Mouse (Mus musculus) midbrain, embryonic 11.5 days (tissue): ENCODE measurements around the gene Chadl. TPM values are rescaled to one million over a fixed set of nuclear protein-coding genes. Genes with fewer than 3 reads are reported as not detected.

ENCODE experiments used
- ATAC-seq: fragments of 200-750 bp; cut with Nextera tagmentation; 2 replicates; pipeline ENCODE4 v1.8.0; 2017; ENCODE audit warnings: moderate TSS enrichment, moderate library complexity; ENCODE audit not compliant: low FRiP score
- DNase-seq: peaks from one replicate; pipeline ENCODE4 v3.0.0; 2015; ENCODE audit warnings: low spot score; ENCODE audit errors: missing footprints
- H3K27ac ChIP-seq: fragments of 300-500 bp; sonication (generic); 2 replicates; pipeline ENCODE4 v1.5.1; 2014; ENCODE audit warnings: low read depth, low read length
- H3K27me3 ChIP-seq: fragments of 300-500 bp; sonication (generic); 2 replicates; pipeline ENCODE4 v1.6.1; 2014; ENCODE audit warnings: mild to moderate bottlenecking, low read length, moderate library complexity, mixed read lengths; ENCODE audit not compliant: control insufficient read depth, insufficient read depth
- H3K36me3 ChIP-seq: fragments of 300-500 bp; sonication (generic); 2 replicates; pipeline ENCODE4 v1.6.1; 2014; ENCODE audit warnings: mild to moderate bottlenecking, low read length, moderate library complexity, mixed read lengths; ENCODE audit not compliant: control insufficient read depth, insufficient read depth
- H3K4me1 ChIP-seq: fragments of 300-500 bp; sonication (generic); 2 replicates; pipeline ENCODE4 v1.6.1; 2014; ENCODE audit warnings: low read length; ENCODE audit not compliant: control insufficient read depth, insufficient read depth
- H3K4me2 ChIP-seq: fragments of 300-500 bp; sonication (generic); 2 replicates; pipeline ENCODE4 v1.6.1; 2014; ENCODE audit warnings: mild to moderate bottlenecking, moderate library complexity
- H3K4me3 ChIP-seq: fragments of 300-500 bp; sonication (generic); 2 replicates; pipeline ENCODE4 v1.5.1; 2014; ENCODE audit warnings: low read depth, low read length
- H3K9ac ChIP-seq: fragments of 300-500 bp; sonication (generic); 2 replicates; pipeline ENCODE4 v1.6.1; 2014; ENCODE audit warnings: low read length
- H3K9me3 ChIP-seq: fragments of 300-500 bp; sonication (generic); 2 replicates; pipeline ENCODE4 v1.6.1; 2016; ENCODE audit warnings: low read length; ENCODE audit not compliant: control insufficient read depth
- WGBS: fragments of 180-500 bp; shearing (Covaris S2); extraction: QIAGEN DNeasy Blood & Tissue Kit; methylation state at CpG from one replicate; pipeline ENCODE4 v1.1.7; 2014; 5-methylcytosine and 5-hydroxymethylcytosine counted together
- polyA plus RNA-seq: library from polyadenylated mRNA; unstranded; fragments of >200 nt; fragmentation: Nextera tagmentation; extraction: Ambion mirVana; gene quantifications from 2 replicates; pipeline ENCODE4 v1.2.1, GENCODE M21; 2014

The Chadl gene
- polyA plus RNA-seq, 1 experiment from 2014 or later = 2.8 TPM

DNA sequence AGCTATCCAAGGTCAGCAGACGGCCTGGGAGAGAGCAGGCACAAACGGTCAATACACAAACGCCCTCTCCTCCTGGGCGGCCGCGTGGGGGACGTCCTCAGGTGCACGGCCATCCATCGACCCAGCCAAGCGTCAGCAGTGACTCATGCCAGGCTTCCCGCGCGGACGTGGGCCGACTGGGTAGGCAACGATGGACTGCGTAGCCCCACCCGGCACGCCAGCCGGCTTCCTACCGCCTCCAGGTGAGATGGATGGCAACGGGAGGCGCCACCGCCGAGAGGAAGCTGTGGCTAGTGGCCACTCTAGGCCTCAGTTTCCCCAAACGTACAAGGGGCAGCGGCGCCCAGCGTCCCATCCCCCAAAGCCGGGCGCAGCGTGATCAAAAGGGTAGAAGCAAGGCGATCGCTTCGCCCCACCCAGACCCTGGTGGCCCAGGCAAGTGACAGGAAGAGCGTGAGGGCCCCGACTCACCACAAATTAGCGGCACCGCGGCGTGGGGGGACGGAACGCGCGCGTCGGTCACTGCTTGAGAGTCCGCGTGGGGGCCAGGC is 32.2 kb upstream of the Chadl start:
- H3K9me3 ChIP-seq = no peaks in the 10 kb centered on the region
- ATAC-seq (peak; percentile 40), DNase-seq (no peak)
- H3K27ac ChIP-seq = peak overlapping the region; percentile 51
- 0 out of 2 replicates have a peak, but pooled peaks cover 2% of the 10 kb centered on the region for H3K36me3 ChIP-seq
- peak overlapping the region; percentile 88 for H3K4me2 ChIP-seq
- H3K4me1 ChIP-seq = peaks cover 13% of the 10 kb centered on the region
- H3K4me3 ChIP-seq = peak overlapping the region; percentile 100
- peak overlapping the region; percentile 95 for H3K9ac ChIP-seq
- WGBS = under 1% methylated on average over 47 of the region's 49 CpGs
- H3K27me3 ChIP-seq = no peaks in the 10 kb centered on the region

DNA sequence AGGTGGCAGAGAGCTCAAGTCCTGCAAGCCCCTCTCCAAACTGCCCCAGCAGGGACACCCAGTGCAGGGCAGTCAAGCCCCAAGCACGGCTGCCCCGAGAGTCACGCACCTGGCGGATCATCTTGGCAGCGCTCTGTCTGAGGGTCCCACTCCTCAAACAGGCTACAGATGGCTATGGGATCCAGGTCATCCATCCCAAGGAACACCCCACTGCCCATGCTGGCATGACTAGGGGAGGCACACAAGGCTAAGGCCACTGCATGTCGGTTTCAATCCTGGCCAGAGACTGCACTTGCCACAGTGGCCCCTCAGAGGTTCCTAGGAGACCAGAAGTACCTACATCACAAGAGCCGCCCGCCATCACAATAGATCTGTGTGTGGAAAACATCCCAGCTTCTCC is 28.9 kb upstream of the Chadl start:
- H3K27me3 ChIP-seq = no peaks in the 10 kb centered on the region
- no peak overlapping the region for H3K9ac ChIP-seq
- peaks cover 24% of the 10 kb centered on the region for H3K36me3 ChIP-seq
- H3K4me2 ChIP-seq = no peak overlapping the region
- H3K27ac ChIP-seq = no peak overlapping the region
- DNase-seq (no peak), ATAC-seq (no peak)
- H3K4me1 ChIP-seq = peaks cover 13% of the 10 kb centered on the region
- no peaks in the 10 kb centered on the region for H3K9me3 ChIP-seq
- 97% methylated on average over 8 of the region's 8 CpGs for WGBS
- H3K4me3 ChIP-seq = no peak overlapping the region

DNA sequence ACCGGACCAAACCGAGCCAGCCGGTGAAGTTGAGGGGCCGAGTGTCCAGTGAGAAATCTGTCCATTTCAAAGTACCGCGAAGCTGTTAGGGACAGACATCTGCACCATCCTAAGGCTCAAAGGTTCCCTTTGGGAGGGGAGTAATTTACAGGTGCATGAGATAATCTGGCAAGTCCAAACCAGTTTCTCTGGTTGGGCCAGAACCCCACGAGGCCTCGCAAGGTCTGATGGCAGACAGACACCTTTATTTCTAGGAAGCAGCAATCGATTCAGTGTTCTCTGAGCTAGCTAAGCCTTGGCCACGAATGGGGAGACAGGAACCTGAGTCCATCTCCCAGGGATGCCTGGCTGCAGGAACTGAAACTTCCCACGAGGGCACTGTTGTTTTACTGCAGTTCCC is 26.6 kb upstream of the Chadl start:
- Histone ChIP-seq H3K4me2 (no peak overlapping the region), H3K27me3 (no peaks in the 10 kb centered on the region), H3K36me3 (peaks cover 41% of the 10 kb centered on the region), H3K9ac (no peak overlapping the region), H3K4me1 (peaks cover 10% of the 10 kb centered on the region), H3K4me3 (no peak overlapping the region), H3K27ac (no peak overlapping the region), H3K9me3 (no peaks in the 10 kb centered on the region)
- ATAC-seq (no peak), DNase-seq (no peak)
- 95% methylated on average over 11 of the region's 11 CpGs for WGBS

DNA sequence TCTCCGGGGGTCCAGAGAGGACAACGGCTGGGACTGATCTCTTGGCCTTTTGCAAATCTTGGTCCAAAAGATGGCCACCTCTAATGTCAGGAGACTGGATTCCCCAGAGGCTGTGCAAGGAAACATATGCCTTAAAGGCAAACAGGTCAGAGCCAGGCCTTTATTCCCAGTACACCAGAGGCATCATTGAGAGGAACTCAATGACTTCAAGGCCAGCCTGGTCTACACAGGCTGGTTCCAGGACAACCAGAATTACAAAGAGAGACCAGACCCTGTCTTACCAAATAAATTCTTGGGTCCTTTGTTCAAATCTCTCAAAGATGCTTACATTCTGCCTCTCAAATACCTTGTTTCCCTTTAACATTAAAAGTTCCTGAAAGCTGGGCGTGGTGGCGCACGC is 25.3 kb upstream of the Chadl start:
- Histone ChIP-seq H3K36me3 (peaks cover 46% of the 10 kb centered on the region), H3K27ac (no peak overlapping the region), H3K27me3 (no peaks in the 10 kb centered on the region), H3K4me1 (no peaks in the 10 kb centered on the region), H3K4me3 (no peak overlapping the region), H3K4me2 (no peak overlapping the region), H3K9ac (no peak overlapping the region), H3K9me3 (no peaks in the 10 kb centered on the region)
- ATAC-seq (no peak), DNase-seq (no peak)
- 93% methylated on average over 5 of the region's 5 CpGs for WGBS

DNA sequence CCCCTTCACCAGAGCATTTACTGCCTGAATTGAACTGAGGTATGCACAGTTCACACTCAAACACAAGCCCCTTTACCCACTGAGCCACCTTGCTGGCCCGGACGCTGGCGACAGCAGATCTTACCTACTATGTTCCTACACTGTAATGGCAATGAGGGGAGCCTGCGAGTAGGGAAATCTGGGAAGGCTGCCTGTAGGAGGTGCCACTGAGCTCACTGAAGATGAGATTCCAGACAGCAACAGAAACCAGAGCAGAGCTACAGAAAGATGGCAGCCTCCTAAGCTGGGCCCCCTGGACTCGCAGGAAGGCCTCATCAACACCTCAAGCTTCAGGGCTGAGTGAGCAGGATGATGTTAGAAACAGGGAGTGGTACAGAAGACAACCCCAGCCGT is 22.0 kb upstream of the Chadl start:
- Histone ChIP-seq H3K9me3 (no peaks in the 10 kb centered on the region), H3K36me3 (peaks cover 62% of the 10 kb centered on the region), H3K27ac (no peak overlapping the region), H3K4me3 (no peak overlapping the region), H3K27me3 (no peaks in the 10 kb centered on the region), H3K9ac (no peak overlapping the region), H3K4me2 (no peak overlapping the region), H3K4me1 (no peaks in the 10 kb centered on the region)
- 94% methylated on average over 6 of the region's 6 CpGs for WGBS
- DNase-seq (no peak), ATAC-seq (no peak)

DNA sequence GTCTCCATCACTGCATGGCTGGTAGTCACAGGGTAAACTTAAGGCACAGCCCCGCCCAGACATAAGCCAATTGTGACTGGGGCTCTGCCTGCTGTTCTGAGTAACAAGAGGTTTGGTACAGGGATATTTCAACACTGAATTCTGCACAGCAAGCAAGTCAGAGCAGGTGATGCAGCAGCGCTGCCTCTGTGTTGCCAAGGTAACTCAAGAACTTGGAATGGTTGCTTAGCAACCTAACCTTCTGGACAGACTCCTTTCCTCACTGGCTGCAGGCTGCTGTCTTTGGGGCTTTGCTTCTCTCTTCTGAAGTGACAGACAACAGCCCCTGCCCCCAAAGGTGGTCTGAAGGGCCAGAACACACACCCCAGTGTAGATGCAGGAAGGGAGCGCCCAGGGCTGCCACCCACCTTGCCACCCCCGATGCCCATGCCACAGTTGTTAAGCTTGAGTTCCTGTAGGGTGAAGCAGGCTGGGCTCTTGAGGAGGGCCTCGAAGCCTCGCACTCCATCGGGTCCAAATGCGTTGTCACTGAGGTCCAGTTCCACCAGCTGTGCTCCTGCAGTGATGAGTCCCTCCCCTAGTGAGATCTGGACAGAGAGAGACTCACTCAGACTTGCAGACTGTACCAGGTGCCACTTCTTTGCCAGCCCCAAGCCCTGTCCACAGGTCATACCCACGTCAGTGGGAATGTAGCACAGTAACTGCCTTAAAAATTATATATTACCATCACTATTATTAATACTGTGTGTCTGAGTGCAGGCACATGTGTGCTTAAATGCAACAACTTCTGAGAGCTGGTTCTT is 21.4 kb upstream of the Chadl start:
- no peak overlapping the region for H3K4me3 ChIP-seq
- H3K4me2 ChIP-seq = no peak overlapping the region
- 91% methylated on average over 9 of the region's 9 CpGs for WGBS
- H3K27ac ChIP-seq = no peak overlapping the region
- H3K9me3 ChIP-seq = no peaks in the 10 kb centered on the region
- H3K27me3 ChIP-seq = no peaks in the 10 kb centered on the region
- no peaks in the 10 kb centered on the region for H3K4me1 ChIP-seq
- H3K36me3 ChIP-seq = peaks cover 62% of the 10 kb centered on the region
- peak; percentile 87 for DNase-seq
- no peak overlapping the region for H3K9ac ChIP-seq
- no peak for ATAC-seq

DNA sequence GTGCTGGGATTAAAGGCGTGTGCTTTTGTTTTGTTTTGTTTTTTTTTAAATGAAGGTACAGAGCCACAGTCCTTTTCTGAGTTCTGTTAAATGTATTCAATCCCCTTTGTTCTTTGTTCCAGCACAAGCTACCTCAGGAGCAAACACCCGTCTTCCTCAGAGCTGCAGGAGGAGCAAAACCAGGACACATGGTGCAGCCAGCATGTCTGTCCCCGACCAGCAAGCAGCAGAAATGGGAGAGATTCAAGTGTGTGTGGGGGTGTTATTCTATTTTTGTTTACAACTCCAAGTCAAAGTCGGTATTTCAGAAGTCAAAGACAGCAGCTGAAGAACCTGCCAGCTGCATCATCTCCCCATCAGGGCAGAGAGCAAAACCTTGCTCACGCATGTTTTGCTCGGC is 16.7 kb upstream of the Chadl start:
- WGBS = 87% methylated on average over 6 of the region's 6 CpGs
- ATAC-seq = no peak
- Histone ChIP-seq H3K4me2 (no peak overlapping the region), H3K27ac (no peak overlapping the region), H3K36me3 (peaks cover 60% of the 10 kb centered on the region), H3K4me1 (no peaks in the 10 kb centered on the region), H3K9ac (no peak overlapping the region), H3K9me3 (no peaks in the 10 kb centered on the region), H3K4me3 (no peak overlapping the region), H3K27me3 (no peaks in the 10 kb centered on the region)
- DNase-seq = no peak

DNA sequence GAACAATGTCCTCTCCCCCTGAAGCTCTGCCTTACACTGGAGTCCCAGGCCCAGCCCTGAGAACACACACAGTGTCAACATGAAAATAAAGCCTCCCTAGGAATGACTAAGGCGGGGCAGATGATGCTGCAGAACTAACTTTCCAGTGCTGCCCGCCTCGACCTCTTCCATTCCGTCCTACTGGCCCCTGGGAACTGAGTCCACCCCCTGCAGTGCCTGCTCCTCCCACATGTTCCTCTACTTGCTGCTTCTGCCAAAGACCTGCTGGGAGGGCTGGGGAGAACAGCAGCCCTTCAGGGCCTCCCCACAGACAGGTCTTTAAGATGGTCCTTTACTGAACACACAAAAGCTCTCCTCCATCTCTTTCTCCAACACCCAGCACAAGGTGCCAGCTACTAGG is 13.7 kb upstream of the Chadl start:
- 79% methylated on average over 4 of the region's 4 CpGs for WGBS

DNA sequence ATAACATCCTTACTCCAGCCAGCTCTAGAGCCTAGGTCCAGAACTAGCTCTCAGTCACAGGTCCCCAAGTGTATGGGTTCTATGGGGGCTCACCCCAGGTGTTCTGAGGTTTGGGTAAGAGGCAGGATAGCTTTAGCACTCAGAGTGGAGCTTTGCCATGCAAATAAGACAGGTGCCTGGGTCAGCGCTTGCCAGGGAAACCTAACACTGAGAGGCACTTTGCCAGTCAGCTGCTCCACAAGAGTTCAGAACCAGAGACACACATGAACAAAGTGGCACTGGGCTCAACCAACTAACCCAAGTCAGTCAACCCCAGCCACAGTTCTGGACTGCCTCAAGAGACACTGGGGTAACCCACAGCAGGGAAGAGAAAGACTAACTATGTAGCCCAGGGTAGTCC is 12.6 kb upstream of the Chadl start:
- H3K27ac ChIP-seq = no peak overlapping the region
- H3K4me3 ChIP-seq = no peak overlapping the region
- H3K4me1 ChIP-seq = no peaks in the 10 kb centered on the region
- H3K36me3 ChIP-seq = peaks cover 58% of the 10 kb centered on the region
- DNase-seq (no peak), ATAC-seq (no peak)
- H3K9me3 ChIP-seq = no peaks in the 10 kb centered on the region
- no peaks in the 10 kb centered on the region for H3K27me3 ChIP-seq
- 100% methylated on average over 1 of the region's 1 CpGs for WGBS
- no peak overlapping the region for H3K4me2 ChIP-seq
- H3K9ac ChIP-seq = no peak overlapping the region

More for the DNA sequence above, 13.7 kb upstream of the Chadl start:
- H3K36me3 ChIP-seq = peaks cover 53% of the 10 kb centered on the region
- H3K27ac ChIP-seq = no peak overlapping the region
- H3K27me3 ChIP-seq = no peaks in the 10 kb centered on the region
- ATAC-seq = no peak
- H3K4me2 ChIP-seq = no peak overlapping the region
- no peak for DNase-seq
- no peaks in the 10 kb centered on the region for H3K9me3 ChIP-seq
- H3K4me3 ChIP-seq = no peak overlapping the region
- H3K4me1 ChIP-seq = no peaks in the 10 kb centered on the region
- no peak overlapping the region for H3K9ac ChIP-seq
